ENCODE assay signal across 8 mouse cellular contexts in genomic region chr7:79273738-79274472, GRCm38 (mm10). TPM values are rescaled to one million over a fixed set of nuclear protein-coding genes. Genes with fewer than 3 reads are reported as not detected.
DNase-seq lines count a peak whose midpoint lies in the region; ATAC-seq and TF ChIP-seq lines count a peak whose summit lies in the region.

No protein-coding gene starts in this region.

- WGBS in forebrain, embryonic 12.5 days = 17% methylated on average over 15 of the region's 15 CpGs
- WGBS in hindbrain, postnatal 0 days = 9% methylated on average over 15 of the region's 15 CpGs
- 19% methylated on average over 15 of the region's 15 CpGs for WGBS in liver, embryonic 13.5 days (ENCODE audit: insufficient replicate concordance)
- 3% methylated on average over 15 of the region's 15 CpGs for WGBS in small intestine, adult 2 months

- H3K4me1 ChIP-seq in forebrain, embryonic 12.5 days = peaks cover 45% of the 10 kb centered on the region
- peaks cover 31% of the 10 kb centered on the region; the same call in 1 of the 2 replicates for H3K4me1 ChIP-seq in hindbrain, postnatal 0 days (ENCODE audit: insufficient read depth, low read length)
- H3K4me1 ChIP-seq in liver, embryonic 13.5 days (replicated peaks) = peaks cover 91% of the 10 kb centered on the region
- H3K4me1 ChIP-seq in small intestine, adult 2 months (ENCODE audit: control insufficient read depth, insufficient read depth, insufficient read length, low read length) = peaks cover 38% of the 10 kb centered on the region

- H3K36me3 ChIP-seq in forebrain, embryonic 12.5 days (replicated peaks) = no peaks in the 10 kb centered on the region
- H3K36me3 ChIP-seq in hindbrain, postnatal 0 days (ENCODE audit: insufficient read depth, low read length) = no peaks in the 10 kb centered on the region
- H3K36me3 ChIP-seq in liver, embryonic 13.5 days = peaks cover 13% of the 10 kb centered on the region; the same call in 1 of the 2 replicates
- H3K36me3 ChIP-seq in small intestine, adult 2 months (ENCODE audit: control insufficient read depth, insufficient read depth, low read length) = 0 out of 2 replicates have a peak, but pooled peaks cover 3% of the 10 kb centered on the region

- H3K9me3 ChIP-seq in forebrain, embryonic 12.5 days = no peaks in the 10 kb centered on the region
- H3K9me3 ChIP-seq in hindbrain, postnatal 0 days (ENCODE audit: low read length) = no peaks in the 10 kb centered on the region
- no peaks in the 10 kb centered on the region for H3K9me3 ChIP-seq in liver, embryonic 13.5 days (replicated peaks)

- H3K4me2 ChIP-seq in forebrain, embryonic 12.5 days = peak overlapping the region; percentile 90
- H3K4me2 ChIP-seq in hindbrain, postnatal 0 days (ENCODE audit: low read depth, low read length) = peak overlapping the region; percentile 68
- peak overlapping the region; percentile 91 for H3K4me2 ChIP-seq in liver, embryonic 13.5 days

- no peak for TF ChIP-seq POLR2A in small intestine, adult 2 months (IDR thresholded peaks at IDR 0.05; ENCODE audit: low read depth, low read length)

- peak overlapping the region; percentile 79 for H3K4me3 ChIP-seq in forebrain, embryonic 12.5 days (replicated peaks)
- peak overlapping the region; percentile 64 for H3K4me3 ChIP-seq in hindbrain, postnatal 0 days (ENCODE audit: low read length)
- peak overlapping the region; percentile 90 for H3K4me3 ChIP-seq in liver, embryonic 13.5 days (replicated peaks)
- peak overlapping the region; percentile 90 for H3K4me3 ChIP-seq in small intestine, adult 2 months (ENCODE audit: low read depth, low read length)

- ATAC-seq in forebrain, embryonic 12.5 days (ENCODE audit: low FRiP score) = no peak
- no peak for ATAC-seq in hindbrain, postnatal 0 days
- ATAC-seq in liver, embryonic 13.5 days (ENCODE audit: low read depth) = no peak

- no peaks in the 10 kb centered on the region for H3K27me3 ChIP-seq in forebrain, embryonic 12.5 days
- no peaks in the 10 kb centered on the region for H3K27me3 ChIP-seq in hindbrain, postnatal 0 days (ENCODE audit: insufficient read depth, low read length)
- no peaks in the 10 kb centered on the region for H3K27me3 ChIP-seq in liver, embryonic 13.5 days
- H3K27me3 ChIP-seq in small intestine, adult 2 months (ENCODE audit: control insufficient read depth, insufficient read depth, low read length) = no peaks in the 10 kb centered on the region

- no peak for TF ChIP-seq CTCF in hindbrain, postnatal 0 days (IDR thresholded peaks at IDR 0.05; ENCODE audit: low read depth)
- TF ChIP-seq CTCF in small intestine, adult 2 months (IDR thresholded peaks at IDR 0.05; ENCODE audit: extremely low read depth, insufficient read length, insufficient replicate concordance, low read depth, low read length) = no peak

- peak overlapping the region; percentile 79 for H3K9ac ChIP-seq in forebrain, embryonic 12.5 days
- H3K9ac ChIP-seq in hindbrain, postnatal 0 days (replicated peaks; ENCODE audit: low read length) = peak overlapping the region; percentile 87
- peak overlapping the region; percentile 97 for H3K9ac ChIP-seq in liver, embryonic 13.5 days

- peak overlapping the region; percentile 82 for H3K27ac ChIP-seq in forebrain, embryonic 12.5 days
- peak overlapping the region; percentile 92 for H3K27ac ChIP-seq in hindbrain, postnatal 0 days
- H3K27ac ChIP-seq in liver, embryonic 13.5 days = peak overlapping the region; percentile 86
- peak overlapping the region; percentile 97 for H3K27ac ChIP-seq in small intestine, adult 2 months (ENCODE audit: insufficient read depth, low read depth, low read length)

- peak; percentile 37 for DNase-seq in embryo, embryonic 10.5 days (ENCODE audit: low spot score)
- DNase-seq in embryo, embryonic 11 days = no peak
- DNase-seq in adrenal gland, postnatal 25 days = peak; percentile 78
- DNase-seq in hindbrain, postnatal 0 days (ENCODE audit: low spot score) = peak; percentile 62
- no peak for DNase-seq in liver, embryonic 13.5 days
- DNase-seq in T-cell, adult 2 months (ENCODE audit: low spot score) = no peak

RNA-seq across cellular contexts. Expression of gene Abhd2, which starts 0.9 kb away (rescaled TPM):
- 1,323 and 1,340 TPM in 2 replicates for total RNA-seq in adrenal gland, postnatal 25 days (2021)
- polyA plus RNA-seq in forebrain, embryonic 12.5 days (2016; fragmentation: Nextera tagmentation; extraction: Ambion mirVana) = 12.1 and 15.3 TPM in 2 replicates
- total RNA-seq in hindbrain, postnatal 0 days (2014; rRNA removed) = 92.3 and 100 TPM in 2 replicates
- polyA plus RNA-seq in hindbrain, postnatal 0 days (2015; fragmentation: Nextera tagmentation; extraction: Ambion mirVana) = 23.7 and 23.9 TPM in 2 replicates
- polyA plus RNA-seq in liver, embryonic 13.5 days (2015; fragmentation: Nextera tagmentation; extraction: Ambion mirVana) = 8.2 and 11.9 TPM in 2 replicates
- 40.6 and 103 TPM in 2 replicates for polyA plus RNA-seq in small intestine, adult 2 months (2012; rRNA removed)

Comparison
In these comparisons a context has a peak if more than half of its experiments do, and no peak if none do; other contexts are left out.
1. DNase-seq: peak in embryo, embryonic 10.5 days (single experiment), adrenal gland, postnatal 25 days (single experiment) and hindbrain, postnatal 0 days (single experiment); none in embryo, embryonic 11 days (single experiment), liver, embryonic 13.5 days (single experiment) and T-cell, adult 2 months (single experiment).
2. Peak in every context shown above with its lines, with median percentiles within 50 percentile points of each other: H3K27ac ChIP-seq, H3K4me2 ChIP-seq, H3K4me3 ChIP-seq and H3K9ac ChIP-seq.